Mouse (Mus musculus): ENCODE measurements around the gene Gorasp1. TPM values are rescaled to one million over a fixed set of nuclear protein-coding genes. Genes with fewer than 3 reads are reported as not detected.

The Gorasp1 gene
- polyA plus RNA-seq, 2 experiments, result 6.1 to 9.1 TPM

DNA sequence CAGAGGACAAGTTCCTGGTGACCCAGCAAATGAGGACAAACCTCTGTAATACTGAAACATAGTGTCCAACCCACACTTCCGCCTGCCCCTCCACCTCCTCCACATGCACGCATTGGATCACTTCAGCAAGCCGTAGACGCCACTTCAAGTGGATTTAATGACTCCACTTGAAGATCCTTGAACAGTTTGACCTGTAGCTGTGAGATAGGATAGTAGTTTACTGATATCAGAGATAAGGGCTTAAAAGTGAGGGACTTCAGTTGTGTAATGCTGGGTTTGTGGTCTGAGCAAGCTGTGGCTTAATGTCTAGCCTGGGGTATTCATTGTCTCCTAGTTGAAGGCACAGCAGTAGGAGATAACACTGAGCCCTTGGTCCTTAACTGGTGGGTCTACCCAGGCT is 13.9 kb downstream of the Gorasp1 start:
- no peaks in the 10 kb centered on the region for H3K9me3 ChIP-seq (ENCODE audit: control insufficient read depth, low read length)
- 68% methylated on average over 4 of the region's 4 CpGs for WGBS (ENCODE audit: insufficient replicate concordance)
- H3K27ac ChIP-seq, result no peak overlapping the region
- H3K4me2 ChIP-seq (ENCODE audit: low read depth), result no peak overlapping the region
- ATAC-seq (ENCODE audit: insufficient read depth) (no peak), DNase-seq (ENCODE audit: low read depth in 3 of 3, low spot score in 3 of 3) (no peak)
- H3K27me3 ChIP-seq (ENCODE audit: control insufficient read depth, insufficient read depth, low read length), result no peaks in the 10 kb centered on the region
- H3K4me1 ChIP-seq (replicated peaks; ENCODE audit: control insufficient read depth in 2 of 2, insufficient read depth in 2 of 2, low read length in 1 of 2), result no peaks in the 10 kb centered on the region
- H3K4me3 ChIP-seq (ENCODE audit: insufficient read depth in 1 of 2, low read depth in 2 of 2, low read length in 2 of 2), result no peak overlapping the region
- peaks cover 58% of the 10 kb centered on the region for H3K36me3 ChIP-seq (replicated peaks; ENCODE audit: control insufficient read depth, insufficient read depth, low read depth)
- no peak overlapping the region for H3K9ac ChIP-seq (replicated peaks)
- TF ChIP-seq EP300 (IDR thresholded peaks at IDR 0.05; ENCODE audit: low read depth), result no peak
- no peak for TF ChIP-seq CTCF (IDR thresholded peaks at IDR 0.05; ENCODE audit: low read depth)

DNA sequence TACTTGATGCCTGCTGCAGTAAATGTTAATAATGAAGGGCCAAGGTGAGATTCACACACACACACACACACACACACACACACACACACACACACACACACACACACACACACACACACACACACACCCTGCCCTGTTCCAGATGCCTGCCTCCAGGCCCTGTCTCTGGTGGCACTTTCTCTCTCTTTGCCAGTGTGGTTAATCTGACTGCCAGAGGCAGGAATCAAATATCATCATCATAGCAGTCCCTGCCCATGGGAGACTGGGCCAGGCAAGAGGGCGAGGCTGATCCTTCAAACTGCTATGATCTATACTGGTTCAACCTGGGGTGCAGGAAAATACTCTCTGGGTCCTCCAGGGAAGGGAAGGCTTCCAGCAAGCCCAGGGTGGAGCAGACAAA is 17.5 kb downstream of the Gorasp1 start:
- H3K27me3 ChIP-seq (ENCODE audit: control insufficient read depth, insufficient read depth, low read length), result no peaks in the 10 kb centered on the region
- H3K36me3 ChIP-seq (replicated peaks; ENCODE audit: control insufficient read depth, insufficient read depth, low read depth), result peaks cover 58% of the 10 kb centered on the region
- WGBS (ENCODE audit: insufficient replicate concordance), result 72% methylated on average over 1 of the region's 1 CpGs
- H3K9ac ChIP-seq (replicated peaks), result no peak overlapping the region
- H3K27ac ChIP-seq, result no peak overlapping the region
- ATAC-seq (ENCODE audit: insufficient read depth) (no peak), DNase-seq (ENCODE audit: low read depth in 3 of 3, low spot score in 3 of 3) (no peak)
- no peak for TF ChIP-seq CTCF (IDR thresholded peaks at IDR 0.05; ENCODE audit: low read depth)
- H3K4me1 ChIP-seq (replicated peaks; ENCODE audit: control insufficient read depth in 2 of 2, insufficient read depth in 2 of 2, low read length in 1 of 2), result no peaks in the 10 kb centered on the region
- H3K9me3 ChIP-seq (ENCODE audit: control insufficient read depth, low read length), result no peaks in the 10 kb centered on the region
- H3K4me2 ChIP-seq (ENCODE audit: low read depth), result no peak overlapping the region
- H3K4me3 ChIP-seq (ENCODE audit: insufficient read depth in 1 of 2, low read depth in 2 of 2, low read length in 2 of 2), result no peak overlapping the region

DNA sequence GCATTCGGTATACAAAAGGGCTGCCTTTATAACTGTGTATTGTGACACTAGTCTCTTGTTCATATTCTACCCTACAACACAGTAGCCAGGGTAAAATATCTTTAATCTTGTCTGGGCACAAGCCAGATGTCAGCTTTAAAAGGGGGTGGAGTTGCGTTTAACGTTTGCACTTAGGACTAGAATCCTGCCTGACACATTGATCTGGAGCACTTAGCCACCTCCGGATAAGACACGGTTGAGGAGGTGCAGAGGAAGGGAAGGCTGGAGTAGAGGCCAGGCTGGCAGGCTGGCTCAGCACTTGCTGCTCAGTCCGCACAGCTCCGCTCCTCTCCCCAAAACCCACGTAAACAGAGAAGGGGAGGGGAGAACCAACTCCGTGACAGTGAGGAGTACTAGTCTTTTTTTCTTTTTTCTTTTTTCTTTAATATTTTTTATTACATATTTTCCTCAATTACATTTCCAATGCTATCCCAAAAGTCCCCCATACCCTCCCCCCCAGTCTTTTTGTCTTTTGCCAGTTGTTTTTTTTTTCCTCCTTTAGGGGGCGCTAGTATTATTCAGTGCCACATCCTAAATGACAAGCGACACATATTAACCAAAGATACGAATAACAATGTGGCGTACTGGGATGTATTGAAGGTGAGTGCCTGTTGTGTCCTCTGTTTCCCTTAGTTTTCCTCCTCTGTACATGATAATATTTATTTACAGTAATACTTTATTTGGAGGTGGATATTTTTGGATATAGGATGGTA is 24.1 kb downstream of the Gorasp1 start:
- H3K27me3 ChIP-seq (ENCODE audit: control insufficient read depth, insufficient read depth, low read length), result no peaks in the 10 kb centered on the region
- H3K36me3 ChIP-seq (replicated peaks; ENCODE audit: control insufficient read depth, insufficient read depth, low read depth), result peaks cover 47% of the 10 kb centered on the region
- H3K4me2 ChIP-seq (ENCODE audit: low read depth), result no peak overlapping the region
- peak; percentile 12; the same call in 1 of the 2 replicates for TF ChIP-seq CTCF (IDR thresholded peaks at IDR 0.05; ENCODE audit: low read depth)
- TF ChIP-seq EP300 (IDR thresholded peaks at IDR 0.05; ENCODE audit: low read depth), result no peak
- no peak overlapping the region for H3K4me3 ChIP-seq (ENCODE audit: insufficient read depth in 1 of 2, low read depth in 2 of 2, low read length in 2 of 2)
- no peaks in the 10 kb centered on the region for H3K4me1 ChIP-seq (replicated peaks; ENCODE audit: control insufficient read depth in 2 of 2, insufficient read depth in 2 of 2, low read length in 1 of 2)
- no peak overlapping the region for H3K9ac ChIP-seq (replicated peaks)
- no peak overlapping the region for H3K27ac ChIP-seq
- WGBS (ENCODE audit: insufficient replicate concordance), result 73% methylated on average over 13 of the region's 13 CpGs
- no peak for DNase-seq (ENCODE audit: low read depth in 3 of 3, low spot score in 3 of 3)
- ATAC-seq (ENCODE audit: insufficient read depth), result no peak
- no peaks in the 10 kb centered on the region for H3K9me3 ChIP-seq (ENCODE audit: control insufficient read depth, low read length)

DNA sequence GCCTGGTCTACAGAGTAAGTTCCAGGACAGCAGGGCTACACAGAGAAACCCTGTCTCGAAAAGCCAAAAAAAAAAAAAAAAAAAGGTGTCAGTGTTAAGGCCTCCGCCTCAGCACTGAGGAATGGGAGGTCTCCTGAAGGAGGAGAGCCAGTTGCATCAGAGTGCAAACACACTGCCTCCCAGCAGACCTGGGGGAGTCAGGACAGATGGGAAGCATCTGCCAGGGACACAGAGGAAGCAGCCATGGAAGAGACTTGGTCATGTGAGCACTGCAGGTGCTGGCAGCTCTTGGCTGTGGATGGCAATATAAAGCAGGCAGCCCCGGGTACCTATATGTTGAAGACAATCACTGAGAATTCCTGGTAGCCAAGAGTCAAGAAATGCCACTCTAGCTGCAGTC is 27.4 kb downstream of the Gorasp1 start:
- 66% methylated on average over 3 of the region's 3 CpGs for WGBS (ENCODE audit: insufficient replicate concordance)
- TF ChIP-seq EP300 (IDR thresholded peaks at IDR 0.05; ENCODE audit: low read depth) (no peak), CTCF (IDR thresholded peaks at IDR 0.05; ENCODE audit: low read depth) (no peak)
- Histone ChIP-seq H3K27me3 (ENCODE audit: control insufficient read depth, insufficient read depth, low read length) (no peaks in the 10 kb centered on the region), H3K9me3 (ENCODE audit: control insufficient read depth, low read length) (no peaks in the 10 kb centered on the region), H3K4me3 (ENCODE audit: insufficient read depth in 1 of 2, low read depth in 2 of 2, low read length in 2 of 2) (no peak overlapping the region), H3K27ac (no peak overlapping the region), H3K4me1 (replicated peaks; ENCODE audit: control insufficient read depth in 2 of 2, insufficient read depth in 2 of 2, low read length in 1 of 2) (no peaks in the 10 kb centered on the region), H3K36me3 (replicated peaks; ENCODE audit: control insufficient read depth, insufficient read depth, low read depth) (peaks cover 56% of the 10 kb centered on the region), H3K9ac (replicated peaks) (no peak overlapping the region), H3K4me2 (ENCODE audit: low read depth) (no peak overlapping the region)
- ATAC-seq (ENCODE audit: insufficient read depth), result no peak
- no peak for DNase-seq (ENCODE audit: low read depth in 3 of 3, low spot score in 3 of 3)

DNA sequence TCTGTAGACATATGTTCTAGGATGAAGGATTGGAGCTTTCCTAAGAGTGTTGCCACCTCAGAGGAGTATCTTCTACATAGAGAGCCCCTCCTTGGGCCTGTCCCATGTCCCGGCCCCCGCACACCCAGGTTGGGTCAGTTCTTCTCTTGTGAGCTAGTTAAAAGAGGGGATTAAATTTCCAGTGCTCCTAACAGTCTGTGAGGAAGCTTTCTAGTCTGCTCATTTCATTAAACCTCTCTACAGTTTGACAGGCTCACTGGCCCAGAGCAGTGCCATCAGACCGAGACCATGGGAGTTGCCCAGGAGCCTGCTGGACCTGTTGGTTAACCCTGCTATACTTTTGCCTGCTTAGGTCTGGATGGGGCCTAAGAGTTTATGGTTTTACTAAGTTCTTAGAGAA is 28.7 kb downstream of the Gorasp1 start:
- Histone ChIP-seq H3K27me3 (ENCODE audit: control insufficient read depth, insufficient read depth, low read length) (no peaks in the 10 kb centered on the region), H3K4me3 (ENCODE audit: insufficient read depth in 1 of 2, low read depth in 2 of 2, low read length in 2 of 2) (no peak overlapping the region), H3K9me3 (ENCODE audit: control insufficient read depth, low read length) (no peaks in the 10 kb centered on the region), H3K4me2 (ENCODE audit: low read depth) (no peak overlapping the region), H3K9ac (replicated peaks) (no peak overlapping the region), H3K36me3 (replicated peaks; ENCODE audit: control insufficient read depth, insufficient read depth, low read depth) (peaks cover 57% of the 10 kb centered on the region), H3K27ac (no peak overlapping the region), H3K4me1 (replicated peaks; ENCODE audit: control insufficient read depth in 2 of 2, insufficient read depth in 2 of 2, low read length in 1 of 2) (no peaks in the 10 kb centered on the region)
- no peak for ATAC-seq (ENCODE audit: insufficient read depth)
- 87% methylated on average over 3 of the region's 3 CpGs for WGBS (ENCODE audit: insufficient replicate concordance)
- DNase-seq (ENCODE audit: low read depth in 3 of 3, low spot score in 3 of 3), result no peak
- TF ChIP-seq EP300 (IDR thresholded peaks at IDR 0.05; ENCODE audit: low read depth) (no peak), CTCF (IDR thresholded peaks at IDR 0.05; ENCODE audit: low read depth) (no peak)

Measured in liver, embryonic 14.5 days (tissue).